Mouse (Mus musculus): ENCODE measurements around the gene Loxl3. TPM values are rescaled to one million over a fixed set of nuclear protein-coding genes. Genes with fewer than 3 reads are reported as not detected.

Gene Loxl3
- polyA plus RNA-seq, 1 experiment from 2014 or later: 9.2 TPM

- DNase-seq (ENCODE audit: low spot score) (peak; percentile 66), ATAC-seq (ENCODE audit: insufficient read depth, low FRiP score, low TSS enrichment) (peak; percentile 69)
- peak overlapping the region; percentile 85 for H3K4me2 ChIP-seq (ENCODE audit: low read depth)
- under 1% methylated on average over 31 of the region's 31 CpGs for WGBS
- H3K4me3 ChIP-seq (ENCODE audit: low read depth, low read length): peak overlapping the region; percentile 46
- peaks cover 7% of the 10 kb centered on the region; the same call in 1 of the 2 replicates for H3K4me1 ChIP-seq (ENCODE audit: control insufficient read depth, insufficient read depth, low read length)
- peak overlapping the region; percentile 47 for H3K9ac ChIP-seq (ENCODE audit: low read length)
- peaks cover 22% of the 10 kb centered on the region for H3K27me3 ChIP-seq (ENCODE audit: control insufficient read depth, insufficient read depth, low read length)
- no peaks in the 10 kb centered on the region for H3K9me3 ChIP-seq (ENCODE audit: control insufficient read depth, low read length)
- no peak overlapping the region for H3K27ac ChIP-seq (ENCODE audit: low read depth, low read length)
- no peaks in the 10 kb centered on the region for H3K36me3 ChIP-seq (ENCODE audit: control insufficient read depth, insufficient read depth, low read length)
Measured at GRCm38 (mm10) chr6:83032769-83033191, 1.2 kb upstream of the Loxl3 start.

- peak overlapping the region; percentile 46 for H3K4me3 ChIP-seq (ENCODE audit: low read depth, low read length)
- H3K9ac ChIP-seq (ENCODE audit: low read length): peak overlapping the region; percentile 5; the same call in 1 of the 2 replicates
- WGBS: 20% methylated on average over 5 of the region's 5 CpGs
- H3K4me2 ChIP-seq (ENCODE audit: low read depth): peak overlapping the region; percentile 85
- DNase-seq (ENCODE audit: low spot score): no peak
- peaks cover 18% of the 10 kb centered on the region for H3K27me3 ChIP-seq (ENCODE audit: control insufficient read depth, insufficient read depth, low read length)
- H3K4me1 ChIP-seq (ENCODE audit: control insufficient read depth, insufficient read depth, low read length): peaks cover 7% of the 10 kb centered on the region; the same call in 1 of the 2 replicates
- no peaks in the 10 kb centered on the region for H3K36me3 ChIP-seq (ENCODE audit: control insufficient read depth, insufficient read depth, low read length)
- no peak overlapping the region for H3K27ac ChIP-seq (ENCODE audit: low read depth, low read length)
- ATAC-seq (ENCODE audit: insufficient read depth, low FRiP score, low TSS enrichment): no peak
- no peaks in the 10 kb centered on the region for H3K9me3 ChIP-seq (ENCODE audit: control insufficient read depth, low read length)
Measured at GRCm38 (mm10) chr6:83034463-83035055, 586 bp downstream of the Loxl3 start.

DNA sequence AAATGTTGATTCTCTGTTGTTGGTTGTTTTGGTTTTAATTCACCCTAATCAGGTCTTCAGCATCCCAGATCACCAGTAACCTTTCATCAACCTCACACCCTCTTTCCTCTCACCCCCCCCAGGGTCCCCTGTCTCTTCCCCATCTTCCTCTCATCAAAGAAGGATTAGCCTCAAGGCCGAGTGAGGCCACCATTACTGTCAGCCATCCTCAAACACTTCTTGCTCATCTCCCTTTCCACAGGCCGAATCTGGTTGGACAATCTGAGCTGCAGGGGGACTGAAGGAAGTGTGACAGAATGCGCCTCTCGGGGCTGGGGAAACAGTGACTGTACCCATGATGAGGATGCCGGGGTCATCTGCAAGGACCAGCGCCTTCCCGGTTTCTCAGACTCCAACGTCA, 3.2 kb downstream of the Loxl3 start:
- Histone ChIP-seq H3K4me3 (ENCODE audit: low read depth, low read length) (no peak overlapping the region), H3K4me2 (ENCODE audit: low read depth) (no peak overlapping the region), H3K36me3 (ENCODE audit: control insufficient read depth, insufficient read depth, low read length) (no peaks in the 10 kb centered on the region), H3K4me1 (ENCODE audit: control insufficient read depth, insufficient read depth, low read length) (peaks cover 7% of the 10 kb centered on the region; the same call in 1 of the 2 replicates), H3K9ac (ENCODE audit: low read length) (no peak overlapping the region), H3K27ac (ENCODE audit: low read depth, low read length) (no peak overlapping the region), H3K9me3 (ENCODE audit: control insufficient read depth, low read length) (no peaks in the 10 kb centered on the region), H3K27me3 (ENCODE audit: control insufficient read depth, insufficient read depth, low read length) (peaks cover 3% of the 10 kb centered on the region)
- DNase-seq (ENCODE audit: low spot score) (no peak), ATAC-seq (ENCODE audit: insufficient read depth, low FRiP score, low TSS enrichment) (no peak)
- 77% methylated on average over 8 of the region's 8 CpGs for WGBS

- peak; percentile 87 for DNase-seq (ENCODE audit: low spot score)
- Histone ChIP-seq H3K4me2 (ENCODE audit: low read depth) (peak overlapping the region; percentile 43), H3K36me3 (ENCODE audit: control insufficient read depth, insufficient read depth, low read length) (no peaks in the 10 kb centered on the region), H3K27me3 (ENCODE audit: control insufficient read depth, insufficient read depth, low read length) (no peaks in the 10 kb centered on the region), H3K4me1 (ENCODE audit: control insufficient read depth, insufficient read depth, low read length) (peaks cover 2% of the 10 kb centered on the region; the same call in 1 of the 2 replicates), H3K4me3 (ENCODE audit: low read depth, low read length) (peak overlapping the region; percentile 10; the same call in 1 of the 2 replicates), H3K9ac (ENCODE audit: low read length) (peak overlapping the region; percentile 49), H3K27ac (ENCODE audit: low read depth, low read length) (no peak overlapping the region), H3K9me3 (ENCODE audit: control insufficient read depth, low read length) (no peaks in the 10 kb centered on the region)
- 7% methylated on average over 24 of the region's 24 CpGs for WGBS
- peak; percentile 55; the same call in 1 of the 2 replicates for ATAC-seq (ENCODE audit: insufficient read depth, low FRiP score, low TSS enrichment)
Measured at GRCm38 (mm10) chr6:83038496-83039012, 4.6 kb downstream of the Loxl3 start.

GRCm38 (mm10) chr6:83040601-83041000, 6.6 kb downstream of the Loxl3 start:
- Histone ChIP-seq H3K27me3 (ENCODE audit: control insufficient read depth, insufficient read depth, low read length) (no peaks in the 10 kb centered on the region), H3K9ac (ENCODE audit: low read length) (no peak overlapping the region), H3K4me1 (ENCODE audit: control insufficient read depth, insufficient read depth, low read length) (no peaks in the 10 kb centered on the region), H3K27ac (ENCODE audit: low read depth, low read length) (no peak overlapping the region), H3K4me3 (ENCODE audit: low read depth, low read length) (no peak overlapping the region), H3K4me2 (ENCODE audit: low read depth) (no peak overlapping the region), H3K36me3 (ENCODE audit: control insufficient read depth, insufficient read depth, low read length) (no peaks in the 10 kb centered on the region), H3K9me3 (ENCODE audit: control insufficient read depth, low read length) (no peaks in the 10 kb centered on the region)
- no peak for DNase-seq (ENCODE audit: low spot score)
- no peak for ATAC-seq (ENCODE audit: insufficient read depth, low FRiP score, low TSS enrichment)
- WGBS: 75% methylated on average over 5 of the region's 5 CpGs

DNA sequence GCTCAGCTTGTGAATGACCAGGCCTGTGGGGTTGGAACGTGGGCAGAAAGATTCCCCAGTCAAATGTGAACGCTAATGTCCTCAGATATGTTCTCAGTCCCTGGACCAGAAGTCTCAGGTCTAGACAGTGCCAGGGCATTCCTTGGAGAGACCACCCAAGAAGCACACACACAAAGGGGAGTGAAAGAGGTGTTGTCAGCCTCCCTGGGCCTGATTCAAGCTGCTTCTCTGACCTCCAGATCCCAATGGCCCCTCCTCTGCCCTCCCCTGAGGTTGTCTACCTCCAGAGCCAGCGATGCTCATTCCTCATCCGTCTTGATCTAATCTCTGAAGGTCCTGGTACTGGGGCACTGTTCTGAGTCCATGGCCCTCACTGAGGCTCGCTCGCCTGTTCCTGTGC, 9.6 kb downstream of the Loxl3 start:
- Histone ChIP-seq H3K36me3 (ENCODE audit: control insufficient read depth, insufficient read depth, low read length) (no peaks in the 10 kb centered on the region), H3K4me1 (ENCODE audit: control insufficient read depth, insufficient read depth, low read length) (no peaks in the 10 kb centered on the region)
- 76% methylated on average over 6 of the region's 6 CpGs for WGBS

DNA sequence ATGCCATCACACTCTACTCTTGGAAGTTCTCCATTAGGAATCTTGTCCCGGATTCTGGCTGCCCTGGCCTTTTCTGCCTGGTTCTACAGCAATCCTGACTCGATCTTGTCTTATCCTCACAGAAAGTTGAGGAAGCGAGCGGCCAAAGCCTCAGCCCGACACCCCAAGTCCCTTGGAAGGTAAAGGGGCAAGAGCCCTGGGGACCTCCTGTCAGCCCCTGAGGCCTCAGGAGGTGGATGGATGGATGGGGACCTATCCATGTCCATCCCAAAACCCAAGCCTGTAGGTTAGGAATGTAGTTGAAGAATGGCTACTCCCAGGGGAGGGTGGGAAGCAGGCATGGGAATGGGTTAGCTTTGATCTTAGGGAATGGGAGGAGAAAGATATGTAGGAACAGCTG, 10.0 kb downstream of the Loxl3 start:
- Histone ChIP-seq H3K36me3 (ENCODE audit: control insufficient read depth, insufficient read depth, low read length) (no peaks in the 10 kb centered on the region), H3K4me1 (ENCODE audit: control insufficient read depth, insufficient read depth, low read length) (no peaks in the 10 kb centered on the region), H3K9ac (ENCODE audit: low read length) (no peak overlapping the region), H3K4me3 (ENCODE audit: low read depth, low read length) (no peak overlapping the region), H3K9me3 (ENCODE audit: control insufficient read depth, low read length) (no peaks in the 10 kb centered on the region), H3K4me2 (ENCODE audit: low read depth) (no peak overlapping the region), H3K27ac (ENCODE audit: low read depth, low read length) (no peak overlapping the region), H3K27me3 (ENCODE audit: control insufficient read depth, insufficient read depth, low read length) (no peaks in the 10 kb centered on the region)
- 85% methylated on average over 5 of the region's 5 CpGs for WGBS
- DNase-seq (ENCODE audit: low spot score) (no peak), ATAC-seq (ENCODE audit: insufficient read depth, low FRiP score, low TSS enrichment) (no peak)

More for the DNA sequence above, 9.6 kb downstream of the Loxl3 start:
- no peaks in the 10 kb centered on the region for H3K9me3 ChIP-seq (ENCODE audit: control insufficient read depth, low read length)
- H3K4me3 ChIP-seq (ENCODE audit: low read depth, low read length): no peak overlapping the region
- ATAC-seq (ENCODE audit: insufficient read depth, low FRiP score, low TSS enrichment) (no peak), DNase-seq (ENCODE audit: low spot score) (no peak)
- no peaks in the 10 kb centered on the region for H3K27me3 ChIP-seq (ENCODE audit: control insufficient read depth, insufficient read depth, low read length)
- no peak overlapping the region for H3K4me2 ChIP-seq (ENCODE audit: low read depth)
- H3K27ac ChIP-seq (ENCODE audit: low read depth, low read length): no peak overlapping the region
- no peak overlapping the region for H3K9ac ChIP-seq (ENCODE audit: low read length)

DNA sequence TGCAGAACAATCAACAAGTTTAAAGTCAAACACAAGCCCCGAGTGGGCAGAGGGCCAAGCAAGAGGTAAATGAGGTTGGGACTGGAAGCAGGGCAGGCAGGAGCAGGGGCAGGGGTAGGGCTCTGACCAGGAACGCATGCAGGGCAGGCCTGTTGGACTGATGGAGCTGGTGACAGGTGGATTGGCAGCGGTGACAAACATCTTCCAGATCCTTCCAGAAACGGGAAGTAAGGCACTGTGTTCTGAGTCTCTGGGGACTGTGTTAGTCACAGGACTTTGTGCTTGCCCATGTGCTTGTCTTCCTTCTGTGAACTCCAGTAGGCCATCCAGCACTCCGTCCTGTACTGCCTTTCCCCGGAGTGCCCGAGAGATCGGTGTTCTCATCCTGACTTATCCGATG, 10.8 kb downstream of the Loxl3 start:
- H3K27me3 ChIP-seq (ENCODE audit: control insufficient read depth, insufficient read depth, low read length): no peaks in the 10 kb centered on the region
- no peaks in the 10 kb centered on the region for H3K9me3 ChIP-seq (ENCODE audit: control insufficient read depth, low read length)
- no peak overlapping the region for H3K4me2 ChIP-seq (ENCODE audit: low read depth)
- H3K4me1 ChIP-seq (ENCODE audit: control insufficient read depth, insufficient read depth, low read length): no peaks in the 10 kb centered on the region
- ATAC-seq (ENCODE audit: insufficient read depth, low FRiP score, low TSS enrichment) (no peak), DNase-seq (ENCODE audit: low spot score) (no peak)
- 73% methylated on average over 9 of the region's 9 CpGs for WGBS
- no peak overlapping the region for H3K9ac ChIP-seq (ENCODE audit: low read length)
- no peaks in the 10 kb centered on the region for H3K36me3 ChIP-seq (ENCODE audit: control insufficient read depth, insufficient read depth, low read length)
- no peak overlapping the region for H3K4me3 ChIP-seq (ENCODE audit: low read depth, low read length)
- no peak overlapping the region for H3K27ac ChIP-seq (ENCODE audit: low read depth, low read length)

GRCm38 (mm10) chr6:83049367-83049766, 15.4 kb downstream of the Loxl3 start:
- Histone ChIP-seq H3K9ac (ENCODE audit: low read length) (no peak overlapping the region), H3K27ac (ENCODE audit: low read depth, low read length) (no peak overlapping the region), H3K4me2 (ENCODE audit: low read depth) (no peak overlapping the region), H3K4me1 (ENCODE audit: control insufficient read depth, insufficient read depth, low read length) (peaks cover 9% of the 10 kb centered on the region), H3K4me3 (ENCODE audit: low read depth, low read length) (no peak overlapping the region), H3K27me3 (ENCODE audit: control insufficient read depth, insufficient read depth, low read length) (no peaks in the 10 kb centered on the region), H3K36me3 (ENCODE audit: control insufficient read depth, insufficient read depth, low read length) (peaks cover 3% of the 10 kb centered on the region; the same call in 1 of the 2 replicates), H3K9me3 (ENCODE audit: control insufficient read depth, low read length) (no peaks in the 10 kb centered on the region)
- 70% methylated on average over 10 of the region's 10 CpGs for WGBS
- ATAC-seq (ENCODE audit: insufficient read depth, low FRiP score, low TSS enrichment): no peak
- DNase-seq (ENCODE audit: low spot score): no peak

All from neural tube, embryonic 11.5 days (tissue).